Mouse (Mus musculus): ENCODE data around the gene Serpinb1a. TPM values are rescaled to one million over a fixed set of nuclear protein-coding genes. Genes with fewer than 3 reads are reported as not detected.

Gene Serpinb1a
- polyA plus RNA-seq, 1 experiment from 2014 or later = 2.9 TPM

- DNase-seq (ENCODE audit: low read depth, low spot score) = no peak
- H3K27me3 ChIP-seq = no peaks in the 10 kb centered on the region
- no peak for ATAC-seq
- ChIA-PET CTCF (interaction anchor here (0.8 to 2.4 kb wide), 9 partner anchors 9 to 59 kb away, joined by 3 to 9 read pairs (median 3); partner anchors contain the start of genes D930007J09Rik and Wrnip1), POLR2A (interaction anchor here (1.2 kb wide), 1 partner anchor 15 kb away, joined by 3 read pairs; no protein-coding TSS in a partner anchor)
- peak; percentile 47 for TF ChIP-seq CTCF (IDR thresholded peaks at IDR 0.05)
- in situ Hi-C loops (cut with MboI; ENCODE audit: low pct_unique_long_range_greater_than_20kb) = no loop called here
These were observed 23.7 kb downstream of the Serpinb1a start for GRCm38 (mm10) chr13:32827111-32827822.

- ATAC-seq = no peak
- ChIA-PET CTCF (no interaction called here), POLR2A (no interaction called here)
- in situ Hi-C loops (cut with MboI; ENCODE audit: low pct_unique_long_range_greater_than_20kb) = no loop called here
- H3K27me3 ChIP-seq = no peaks in the 10 kb centered on the region
- no peak for DNase-seq (ENCODE audit: low read depth, low spot score)
- no peak for TF ChIP-seq CTCF (IDR thresholded peaks at IDR 0.05)
These were observed 25.4 kb downstream of the Serpinb1a start for GRCm38 (mm10) chr13:32825546-32825945.

GRCm38 (mm10) chr13:32824377-32825330, 26.3 kb downstream of the Serpinb1a start:
- CTCF ChIA-PET = no interaction called here

GRCm38 (mm10) chr13:32823126-32823525, 27.9 kb downstream of the Serpinb1a start:
- ATAC-seq (no peak), DNase-seq (ENCODE audit: low read depth, low spot score) (no peak)
- ChIA-PET POLR2A (no interaction called here), CTCF (no interaction called here)
- H3K27me3 ChIP-seq = no peaks in the 10 kb centered on the region
- TF ChIP-seq CTCF (IDR thresholded peaks at IDR 0.05) = no peak
- in situ Hi-C loops (cut with MboI; ENCODE audit: low pct_unique_long_range_greater_than_20kb) = no loop called here

More at GRCm38 (mm10) chr13:32824377-32825330, 26.3 kb downstream of the Serpinb1a start:
- H3K27me3 ChIP-seq = no peaks in the 10 kb centered on the region
- in situ Hi-C loops (cut with MboI; ENCODE audit: low pct_unique_long_range_greater_than_20kb) = no loop called here
- POLR2A ChIA-PET = no interaction called here
- ATAC-seq = no peak
- no peak for DNase-seq (ENCODE audit: low read depth, low spot score)
- no peak for TF ChIP-seq CTCF (IDR thresholded peaks at IDR 0.05)

- TF ChIP-seq CTCF (IDR thresholded peaks at IDR 0.05) = no peak
These were observed 29.3 kb downstream of the Serpinb1a start for GRCm38 (mm10) chr13:32821671-32822070.

GRCm38 (mm10) chr13:32819926-32820325, 31.1 kb downstream of the Serpinb1a start:
- CTCF ChIA-PET = interaction anchor here (1.1 to 1.3 kb wide), 2 partner anchors 16 kb away, joined by 3 read pairs; no protein-coding TSS in a partner anchor
- POLR2A ChIA-PET = interaction anchor here (1.4 kb wide), 1 partner anchor 18 kb away, joined by 3 read pairs; the partner anchor contains the start of gene Wrnip1
- no peak for TF ChIP-seq CTCF (IDR thresholded peaks at IDR 0.05)
- DNase-seq (ENCODE audit: low read depth, low spot score) (no peak), ATAC-seq (no peak)
- in situ Hi-C loops (cut with MboI; ENCODE audit: low pct_unique_long_range_greater_than_20kb) = no loop called here
- H3K27me3 ChIP-seq = no peaks in the 10 kb centered on the region

More at GRCm38 (mm10) chr13:32821671-32822070, 29.3 kb downstream of the Serpinb1a start:
- no peak for ATAC-seq
- in situ Hi-C loops (cut with MboI; ENCODE audit: low pct_unique_long_range_greater_than_20kb) = no loop called here
- no peaks in the 10 kb centered on the region for H3K27me3 ChIP-seq
- CTCF ChIA-PET = interaction anchor here (1.0 kb wide), 1 partner anchor 10 kb away, joined by 3 read pairs; no protein-coding TSS in a partner anchor
- no peak for DNase-seq (ENCODE audit: low read depth, low spot score)
- POLR2A ChIA-PET = no interaction called here

GRCm38 (mm10) chr13:32819241-32819640, 31.7 kb downstream of the Serpinb1a start:
- no peak for DNase-seq (ENCODE audit: low read depth, low spot score)
- H3K27me3 ChIP-seq = no peaks in the 10 kb centered on the region
- ChIA-PET POLR2A (interaction anchor here (1.4 kb wide), 1 partner anchor 18 kb away, joined by 3 read pairs; the partner anchor contains the start of gene Wrnip1), CTCF (interaction anchor here (1.1 kb wide), 1 partner anchor 17 kb away, joined by 3 read pairs; no protein-coding TSS in a partner anchor)
- ATAC-seq = no peak
- in situ Hi-C loops (cut with MboI; ENCODE audit: low pct_unique_long_range_greater_than_20kb) = no loop called here
- TF ChIP-seq CTCF (IDR thresholded peaks at IDR 0.05) = no peak

GRCm38 (mm10) chr13:32807624-32808023, 43.4 kb downstream of the Serpinb1a start:
- ChIA-PET CTCF (interaction anchor here (0.9 kb wide), 1 partner anchor 9 kb away, joined by 3 read pairs; no protein-coding TSS in a partner anchor), POLR2A (interaction anchor here (0.9 kb wide), 1 partner anchor 19 kb away, joined by 3 read pairs; no protein-coding TSS in a partner anchor)
- TF ChIP-seq CTCF (IDR thresholded peaks at IDR 0.05) = no peak
- ATAC-seq (no peak), DNase-seq (ENCODE audit: low read depth, low spot score) (no peak)
- H3K27me3 ChIP-seq = no peaks in the 10 kb centered on the region
- in situ Hi-C loops (cut with MboI; ENCODE audit: low pct_unique_long_range_greater_than_20kb) = no loop called here

GRCm38 (mm10) chr13:32806820-32807219, 44.2 kb downstream of the Serpinb1a start:
- no peak for ATAC-seq
- POLR2A ChIA-PET = interaction anchor here (0.9 kb wide), 1 partner anchor 19 kb away, joined by 3 read pairs; no protein-coding TSS in a partner anchor
- DNase-seq (ENCODE audit: low read depth, low spot score) = no peak
- H3K27me3 ChIP-seq = no peaks in the 10 kb centered on the region
- TF ChIP-seq CTCF (IDR thresholded peaks at IDR 0.05) = no peak
- CTCF ChIA-PET = interaction anchor here (0.6 to 0.9 kb wide), 2 partner anchors 10 to 39 kb away, joined by 3 read pairs; no protein-coding TSS in a partner anchor
- in situ Hi-C loops (cut with MboI; ENCODE audit: low pct_unique_long_range_greater_than_20kb) = no loop called here

All from Patski (cell line).